Mouse (Mus musculus) heart, adult 11 months (tissue): ENCODE measurements around the gene Phf5a.

Source experiments
- DNase-seq: peaks from one replicate; pipeline ENCODE4 v3.0.0; 2022

Gene Phf5a

GRCm38 (mm10) chr15:81847161-81847560 is 24.6 kb downstream of the Phf5a start:
- DNase-seq = peak; percentile 92

- DNase-seq = peak; percentile 94
Measured at GRCm38 (mm10) chr15:81846755-81847154, 25.0 kb downstream of the Phf5a start.

GRCm38 (mm10) chr15:81845724-81846123 is 26.0 kb downstream of the Phf5a start:
- DNase-seq = peak; percentile 99

- peak; percentile 91 for DNase-seq
Measured at GRCm38 (mm10) chr15:81845033-81845625, 26.6 kb downstream of the Phf5a start.

GRCm38 (mm10) chr15:81842275-81842674 is 29.4 kb downstream of the Phf5a start:
- no peak for DNase-seq

GRCm38 (mm10) chr15:81840306-81840705 is 31.4 kb downstream of the Phf5a start:
- DNase-seq = no peak

GRCm38 (mm10) chr15:81839634-81840033 is 32.1 kb downstream of the Phf5a start:
- peak; percentile 100 for DNase-seq

GRCm38 (mm10) chr15:81838554-81839235 is 33.0 kb downstream of the Phf5a start:
- DNase-seq = peak; percentile 97

- peak; percentile 95 for DNase-seq
Measured at GRCm38 (mm10) chr15:81836966-81837920, 34.5 kb downstream of the Phf5a start.

- peak; percentile 100 for DNase-seq
Measured at GRCm38 (mm10) chr15:81836124-81836821, 35.4 kb downstream of the Phf5a start.

GRCm38 (mm10) chr15:81835007-81835880 is 36.5 kb downstream of the Phf5a start:
- peak; percentile 93 for DNase-seq

GRCm38 (mm10) chr15:81834171-81834841 is 37.4 kb downstream of the Phf5a start:
- peak; percentile 99 for DNase-seq

GRCm38 (mm10) chr15:81833481-81833880 is 38.2 kb downstream of the Phf5a start:
- DNase-seq = peak; percentile 90

GRCm38 (mm10) chr15:81832219-81832618 is 39.5 kb downstream of the Phf5a start:
- DNase-seq = peak; percentile 93

GRCm38 (mm10) chr15:81831136-81831825 is 40.4 kb downstream of the Phf5a start:
- peak; percentile 99 for DNase-seq

- DNase-seq = no peak
Measured at GRCm38 (mm10) chr15:81830530-81830929, 41.2 kb downstream of the Phf5a start.

- DNase-seq = no peak
Measured at GRCm38 (mm10) chr15:81829208-81829580, 42.5 kb downstream of the Phf5a start.

GRCm38 (mm10) chr15:81828426-81829207 is 43.1 kb downstream of the Phf5a start:
- peak; percentile 91 for DNase-seq

- DNase-seq = no peak
Measured at GRCm38 (mm10) chr15:81824832-81825231, 46.9 kb downstream of the Phf5a start.

GRCm38 (mm10) chr15:81822631-81823030 is 49.1 kb downstream of the Phf5a start:
- DNase-seq = no peak
